Mouse (Mus musculus) R1 (cell line): ENCODE data around the gene Adtrp.

Experiments used
- DNase-seq: peaks from one replicate; pipeline ENCODE4 v3.0.0-alpha.2; 2018; ENCODE audit warnings: low read depth, low spot score

The Adtrp gene

GRCm38 (mm10) chr13:41847516-41848126 lies at the start of gene Adtrp:
Adtrp (minus strand) TSS chr13:41847684.
- DNase-seq = peak; percentile 75

- no peak for DNase-seq
Observed at GRCm38 (mm10) chr13:41892016-41892415, 44.5 kb upstream of the Adtrp start.

- DNase-seq = no peak
Observed at GRCm38 (mm10) chr13:41890618-41891017, 43.1 kb upstream of the Adtrp start.

- no peak for DNase-seq
Observed at GRCm38 (mm10) chr13:41890111-41890600, 42.7 kb upstream of the Adtrp start.

- DNase-seq = no peak
Observed at GRCm38 (mm10) chr13:41888644-41889043, 41.2 kb upstream of the Adtrp start.

- no peak for DNase-seq
Observed at GRCm38 (mm10) chr13:41886120-41886519, 38.6 kb upstream of the Adtrp start.

- no peak for DNase-seq
Observed at GRCm38 (mm10) chr13:41883665-41884291, 36.3 kb upstream of the Adtrp start.

GRCm38 (mm10) chr13:41881201-41881600 lies 33.7 kb upstream of the Adtrp start:
- no peak for DNase-seq

GRCm38 (mm10) chr13:41880525-41880924 lies 33.0 kb upstream of the Adtrp start:
- no peak for DNase-seq

GRCm38 (mm10) chr13:41872686-41873085 lies 25.2 kb upstream of the Adtrp start:
- no peak for DNase-seq

- no peak for DNase-seq
Observed at GRCm38 (mm10) chr13:41872161-41872562, 24.7 kb upstream of the Adtrp start.

- DNase-seq = no peak
Observed at GRCm38 (mm10) chr13:41867533-41867932, 20.0 kb upstream of the Adtrp start.

GRCm38 (mm10) chr13:41865575-41865974 lies 18.1 kb upstream of the Adtrp start:
- no peak for DNase-seq

- DNase-seq = no peak
Observed at GRCm38 (mm10) chr13:41865071-41865470, 17.6 kb upstream of the Adtrp start.

GRCm38 (mm10) chr13:41860603-41861405 lies 13.3 kb upstream of the Adtrp start:
- DNase-seq = no peak

- no peak for DNase-seq
Observed at GRCm38 (mm10) chr13:41855206-41856185, 8.0 kb upstream of the Adtrp start.

GRCm38 (mm10) chr13:41850727-41851378 lies 3.4 kb upstream of the Adtrp start:
- DNase-seq = no peak

GRCm38 (mm10) chr13:41846516-41846915 lies 968 bp downstream of the Adtrp start:
- no peak for DNase-seq

GRCm38 (mm10) chr13:41845013-41845412 lies 2.5 kb downstream of the Adtrp start:
- no peak for DNase-seq

GRCm38 (mm10) chr13:41844071-41844470 lies 3.4 kb downstream of the Adtrp start:
- no peak for DNase-seq
